Mouse (Mus musculus) adrenal gland, adult 18-20 months (tissue): Measurements from ENCODE around the gene Man2a1. TPM values are rescaled to one million over a fixed set of nuclear protein-coding genes. Genes with fewer than 3 reads are reported as not detected.

Experiments used
- DNase-seq, 2 experiments: peaks; one replicate each; pipeline ENCODE4 v3.0.0; 2021 to 2022; ENCODE audit warnings: low spot score in 2 of 2
- total RNA-seq, 2 experiments: library from RNA; stranded (reverse); gene quantifications; 1 replicate in 1 of 2; 2 replicates in 1 of 2; pipeline ENCODE4 v1.2.3; 2021

The Man2a1 gene
- total RNA-seq, 2 experiments from 2014 or later = 105 to 174 TPM

- no peak for DNase-seq
Measured at GRCm38 (mm10) chr17:64624439-64624838, 23.9 kb downstream of the Man2a1 start.

DNA sequence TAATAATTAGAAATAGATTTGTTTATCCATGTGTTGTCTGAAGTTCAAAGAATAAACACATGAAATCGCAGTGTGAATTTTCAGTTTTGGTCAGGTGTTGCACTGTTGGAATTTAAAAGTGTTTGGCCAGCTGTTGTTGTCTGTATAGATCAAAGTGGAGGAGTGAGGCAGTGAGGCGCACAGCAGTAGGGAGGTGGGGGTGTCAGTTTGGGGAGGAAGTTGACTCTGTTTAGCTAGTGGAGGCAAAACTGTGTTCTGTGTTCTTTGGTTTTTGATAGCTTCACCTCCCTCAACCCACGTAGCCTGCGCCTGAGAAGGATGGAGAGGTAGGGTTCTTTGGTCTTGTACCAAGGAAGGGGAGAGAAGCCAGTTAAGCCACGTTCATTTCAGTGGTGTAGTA is 28.3 kb downstream of the Man2a1 start:
- no peak for DNase-seq

GRCm38 (mm10) chr17:64629486-64629885 is 28.9 kb downstream of the Man2a1 start:
- DNase-seq = no peak

DNA sequence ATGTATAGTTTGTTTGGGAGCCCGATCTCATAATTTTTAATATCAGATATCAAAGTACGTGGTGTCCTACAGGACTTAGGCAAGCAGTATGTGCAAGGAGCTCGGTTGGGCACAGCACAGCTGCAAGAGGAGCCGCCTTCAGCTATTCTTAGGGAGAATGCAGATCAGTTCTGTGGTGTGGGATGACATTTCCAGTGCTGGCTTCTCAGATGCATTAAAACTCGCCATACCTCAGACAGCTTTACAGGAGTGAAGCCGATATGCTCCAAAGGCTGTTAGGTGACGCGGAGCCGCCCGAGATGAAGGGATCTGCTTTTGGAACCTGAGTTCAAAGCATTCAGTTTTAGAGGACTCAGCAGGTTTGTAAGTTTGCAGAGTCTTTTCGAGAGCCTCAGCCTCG is 30.0 kb downstream of the Man2a1 start:
- DNase-seq = no peak

DNA sequence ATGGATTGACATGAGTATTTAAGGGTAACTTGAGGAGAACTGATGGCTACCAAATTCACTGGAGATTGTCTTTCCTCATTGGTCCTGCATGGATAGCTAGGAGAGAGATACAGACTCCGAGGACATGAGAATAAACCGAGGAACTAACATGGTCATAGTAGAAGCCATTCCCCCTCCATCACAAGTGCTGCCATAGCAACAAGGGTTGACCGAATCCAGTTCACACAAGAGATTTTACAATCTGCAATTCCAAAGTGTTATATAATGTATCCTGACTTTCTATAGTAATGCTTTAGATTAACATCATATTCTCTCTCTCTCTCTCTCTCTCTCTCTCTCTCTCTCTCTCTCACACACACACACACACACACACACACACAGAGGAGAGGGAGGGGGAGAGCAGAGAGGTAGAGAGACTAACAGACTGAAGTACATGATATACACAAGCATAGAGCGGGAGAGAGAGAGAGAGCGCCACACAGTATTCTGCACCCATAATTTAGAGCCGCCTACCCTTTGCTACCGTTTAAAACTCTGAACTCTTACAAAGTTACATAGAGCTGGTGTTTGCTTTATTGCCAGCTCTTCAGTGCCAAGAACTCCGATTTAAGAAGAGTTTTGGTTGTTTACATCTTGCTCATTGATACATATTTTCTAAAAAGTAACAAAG is 37.5 kb downstream of the Man2a1 start:
- no peak for DNase-seq

GRCm38 (mm10) chr17:64641376-64641775 is 40.8 kb downstream of the Man2a1 start:
- no peak for DNase-seq

DNA sequence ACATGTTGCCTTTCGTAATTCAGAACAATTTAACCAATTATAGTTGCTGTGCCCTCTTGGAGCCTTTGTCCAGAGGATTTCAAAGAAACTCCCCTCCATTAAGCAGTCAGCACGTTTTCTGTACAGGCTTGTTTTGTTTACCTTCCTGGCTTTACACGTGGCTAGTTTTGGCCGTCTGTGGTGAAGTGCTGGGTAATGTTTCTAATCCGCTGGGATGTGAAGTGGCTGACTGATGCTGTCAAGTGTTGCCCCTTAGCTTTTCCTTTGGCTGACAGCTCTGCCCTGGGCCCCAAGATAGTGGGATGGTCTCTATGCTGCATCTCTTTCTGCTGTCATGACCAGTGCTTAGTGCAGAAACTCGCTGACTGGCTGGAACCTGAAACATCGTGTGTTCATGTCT is 43.1 kb downstream of the Man2a1 start:
- DNase-seq = no peak

- DNase-seq = no peak
Measured at GRCm38 (mm10) chr17:64644888-64645605, 44.5 kb downstream of the Man2a1 start.

- no peak for DNase-seq
Measured at GRCm38 (mm10) chr17:64647396-64647795, 46.9 kb downstream of the Man2a1 start.

- DNase-seq = no peak
Measured at GRCm38 (mm10) chr17:64650702-64651101, 50.2 kb downstream of the Man2a1 start.

DNA sequence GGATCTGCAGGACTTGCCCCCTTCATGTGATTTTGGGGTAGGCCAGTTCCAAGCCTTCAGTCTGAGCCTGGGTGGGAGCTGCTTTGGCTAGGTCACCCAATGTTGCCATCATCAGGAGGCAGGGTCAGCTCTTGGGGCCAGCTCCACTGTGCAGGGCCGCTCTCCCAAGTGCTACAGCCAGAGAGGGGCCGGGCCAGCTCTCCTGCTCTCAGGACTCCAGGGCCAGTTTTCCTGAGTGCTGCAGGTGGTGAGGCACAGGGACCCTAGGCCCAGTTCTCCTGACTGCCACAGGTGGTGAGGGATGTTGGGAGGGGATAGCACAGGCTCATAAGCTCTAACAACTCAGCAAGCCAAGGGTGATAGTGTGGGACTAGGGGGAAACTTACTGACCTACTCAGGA is 53.1 kb downstream of the Man2a1 start:
- DNase-seq = no peak

DNA sequence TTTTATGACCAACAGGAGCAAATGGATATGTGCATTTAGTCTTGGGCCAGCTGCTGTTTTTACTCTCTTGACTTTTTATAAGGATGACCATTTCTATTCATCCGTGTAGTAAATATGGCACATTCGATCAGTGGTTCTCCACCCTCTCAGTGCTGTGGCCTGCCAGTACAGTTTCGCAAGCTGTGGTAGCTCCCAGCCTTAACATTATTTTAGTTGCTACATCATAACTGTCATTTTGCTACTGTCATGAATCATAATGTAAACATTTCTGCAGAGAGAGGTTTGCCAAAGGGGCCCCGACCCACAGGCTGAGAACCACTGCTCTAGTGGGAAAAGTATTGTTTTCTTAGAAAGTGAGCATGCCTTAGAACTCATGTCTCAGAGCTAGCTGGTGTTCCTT is 59.1 kb downstream of the Man2a1 start:
- DNase-seq = no peak

- DNase-seq = no peak
Measured at GRCm38 (mm10) chr17:64666518-64666917, 66.0 kb downstream of the Man2a1 start.

DNA sequence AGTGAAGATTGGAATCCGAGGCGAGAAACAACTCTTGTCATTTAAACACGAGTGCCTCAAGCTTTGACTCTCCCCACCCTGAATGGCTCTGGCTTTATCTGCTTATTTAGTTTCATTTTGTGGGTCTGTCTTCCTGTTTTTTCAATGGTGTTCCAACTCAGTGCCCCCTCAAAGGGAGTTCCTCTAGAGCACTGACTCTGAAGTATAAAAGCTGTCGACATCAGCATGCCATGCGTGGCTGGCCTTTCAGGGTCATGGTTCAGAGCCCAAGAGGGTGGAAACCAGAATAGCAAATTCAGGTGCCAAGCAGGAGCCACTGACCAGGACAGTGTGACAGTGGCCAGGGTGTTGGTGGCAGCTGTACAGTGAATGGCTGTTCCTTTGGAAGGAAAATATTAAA is 68.0 kb downstream of the Man2a1 start:
- no peak for DNase-seq

GRCm38 (mm10) chr17:64674401-64674800 is 73.9 kb downstream of the Man2a1 start:
- DNase-seq = no peak

- DNase-seq = no peak
Measured at GRCm38 (mm10) chr17:64674980-64675379, 74.4 kb downstream of the Man2a1 start.

GRCm38 (mm10) chr17:64676735-64677469 is 76.4 kb downstream of the Man2a1 start:
- no peak for DNase-seq

DNA sequence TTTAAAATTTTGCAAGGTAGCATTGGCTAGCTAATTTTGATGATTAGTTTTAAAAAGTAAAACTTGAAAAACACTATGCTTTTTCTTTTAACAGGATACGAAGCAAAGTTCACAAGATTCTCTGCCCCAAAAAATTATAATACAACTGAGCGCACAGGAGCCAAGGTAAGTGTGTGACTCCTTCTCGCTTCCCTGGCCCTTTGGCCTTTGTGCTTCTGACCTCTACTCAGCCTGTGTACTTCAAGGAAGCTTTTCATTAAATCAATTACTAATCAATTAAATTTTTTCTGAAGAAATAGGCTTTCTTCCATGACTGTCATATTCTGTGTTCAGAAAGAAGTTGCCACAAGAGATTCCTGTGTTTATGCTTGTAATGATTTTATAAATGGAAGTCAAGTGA is 80.9 kb downstream of the Man2a1 start:
- no peak for DNase-seq

- DNase-seq = no peak
Measured at GRCm38 (mm10) chr17:64681927-64682326, 81.4 kb downstream of the Man2a1 start.

- DNase-seq = no peak
Measured at GRCm38 (mm10) chr17:64684088-64684487, 83.6 kb downstream of the Man2a1 start.

GRCm38 (mm10) chr17:64685216-64685903 is 84.8 kb downstream of the Man2a1 start:
- peak in 1 of 2 experiments; percentile 38 for DNase-seq

DNA sequence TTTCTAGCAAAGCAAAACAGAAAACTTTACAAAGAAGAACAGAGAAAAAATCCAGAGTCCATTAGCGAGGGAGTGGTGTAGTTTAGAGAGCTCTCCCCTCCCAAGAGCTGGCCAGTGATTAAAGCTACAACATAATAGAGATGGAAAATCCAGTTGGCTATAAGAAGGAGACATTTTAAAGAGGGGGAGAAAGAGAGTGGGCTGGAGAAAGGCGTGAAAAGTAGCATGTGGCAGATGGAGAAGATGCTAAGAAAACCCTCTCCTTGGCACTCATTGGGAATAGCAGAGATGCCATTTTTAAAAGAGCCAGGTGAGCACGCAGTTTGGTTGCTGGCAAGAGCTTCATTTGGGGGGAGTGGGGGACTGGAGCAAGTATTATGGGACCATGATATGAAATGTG is 89.1 kb downstream of the Man2a1 start:
- DNase-seq = no peak
